Mouse (Mus musculus) kidney, adult 8-10 months (tissue): ENCODE data around the gene Golt1b.
A peak's percentile ranks its signal among the peaks of the same experiment; 100 is the strongest.
"Not testable (repeated sequence)": the region's sequence is repeated elsewhere in the genome, so short reads cannot be mapped to it uniquely, and the experiment has no call there.

Experiments used
- DNase-seq, 2 experiments: peaks; one replicate each; pipeline ENCODE4 v3.0.0; 2022

Golt1b gene

DNA sequence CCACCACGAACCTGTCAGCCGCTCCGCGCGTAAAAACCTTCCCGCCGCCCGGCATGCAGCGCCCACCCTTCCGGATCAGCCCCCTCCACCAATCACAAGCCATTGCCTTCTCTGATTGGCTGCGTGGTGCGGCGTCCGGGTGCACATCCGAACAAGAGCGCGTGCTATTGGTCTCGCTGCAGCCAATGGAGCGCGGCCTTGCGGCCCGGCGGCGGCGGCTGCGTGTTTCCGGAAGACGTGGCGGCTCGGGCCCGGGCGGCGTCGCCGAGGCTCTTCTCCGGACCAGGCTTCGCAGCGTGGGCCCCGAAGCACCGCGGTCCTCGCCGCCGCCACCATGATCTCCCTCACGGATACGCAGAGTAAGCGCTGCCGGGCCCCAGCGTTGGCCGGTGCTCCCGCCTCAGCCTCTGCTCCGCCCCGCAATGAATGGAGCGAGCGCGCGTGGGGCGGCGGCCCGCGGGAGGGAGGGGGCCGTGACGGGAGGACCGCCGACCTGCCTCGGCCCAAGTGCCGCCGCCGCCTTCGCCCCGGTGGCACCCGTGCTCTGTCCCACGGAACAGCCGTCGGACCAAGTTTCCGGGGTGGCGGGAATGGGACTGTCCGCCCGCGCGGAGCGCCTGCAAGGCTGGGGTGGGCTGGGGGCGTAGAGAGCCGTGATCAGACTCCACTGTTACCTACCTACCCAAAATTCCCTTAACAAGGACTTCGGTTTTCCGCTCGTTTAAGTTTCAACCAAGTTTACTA is at the start of gene Golt1b, which contains the start of gene Recql:
TSS of gene Golt1b (plus strand) at position 211 of the 744 bp plus-strand sequence.
TSS of gene Recql (minus strand) at position 77 of the 744 bp plus-strand sequence.
- DNase-seq = peak; percentile 96 to 97

DNA sequence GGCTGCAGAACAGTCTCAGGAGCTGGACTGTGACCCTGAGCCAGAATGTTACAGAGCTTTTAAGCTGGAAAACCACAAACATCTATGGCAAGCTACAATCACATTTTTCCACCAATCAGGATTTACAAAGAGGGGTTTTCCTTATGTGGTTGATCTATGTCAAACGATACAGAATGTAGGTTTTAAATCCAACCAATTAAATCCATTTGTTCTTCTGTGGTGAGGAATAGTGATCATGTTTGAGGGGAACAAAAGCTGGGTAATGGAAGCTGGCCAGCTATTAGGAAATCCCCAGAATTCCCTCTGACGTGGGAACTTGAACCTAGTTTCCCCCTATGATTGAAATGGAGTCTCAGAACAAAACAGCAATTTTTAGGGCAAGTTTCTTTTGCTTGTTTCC is 48.1 kb upstream of the Golt1b start:
- DNase-seq = no peak

DNA sequence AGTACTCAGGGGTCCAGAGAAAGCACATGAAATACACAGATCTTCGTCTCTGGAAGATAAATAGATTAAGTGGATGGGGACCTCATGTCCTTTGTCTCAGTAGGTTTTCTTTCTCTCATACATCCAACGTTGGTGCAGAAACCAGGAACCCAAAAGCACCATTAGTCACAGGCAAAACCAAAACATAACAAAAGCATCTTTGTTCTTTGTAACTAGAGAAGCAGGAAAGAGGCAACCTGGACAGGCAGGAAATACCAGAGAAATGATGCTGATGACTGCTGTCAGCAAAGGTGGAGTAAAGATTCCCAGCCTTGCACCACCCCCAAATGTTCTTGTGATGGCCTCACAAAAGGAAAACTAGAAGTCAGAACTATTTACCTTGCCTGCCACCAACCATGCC is 47.4 kb upstream of the Golt1b start:
- no peak for DNase-seq

DNA sequence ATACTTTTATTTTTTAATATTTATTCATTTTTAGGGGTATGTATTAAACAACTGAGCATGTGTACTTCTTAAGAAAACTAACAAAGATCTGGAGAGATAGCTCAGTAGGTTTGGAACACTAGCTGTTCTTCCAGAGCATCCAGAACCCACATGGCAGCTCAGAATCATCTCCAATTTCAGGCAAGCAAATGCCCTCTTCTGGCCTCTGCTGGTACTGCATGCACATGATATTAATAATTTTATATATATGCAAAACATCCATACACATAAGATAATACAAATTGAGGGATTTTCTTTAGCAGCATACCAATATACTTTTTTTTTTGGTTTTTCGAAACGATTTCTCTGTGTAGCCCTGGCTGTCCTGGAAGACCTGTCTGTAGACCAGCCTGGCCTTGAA is 43.5 kb upstream of the Golt1b start:
- DNase-seq = peak in 1 of 2 experiments; percentile 57

DNA sequence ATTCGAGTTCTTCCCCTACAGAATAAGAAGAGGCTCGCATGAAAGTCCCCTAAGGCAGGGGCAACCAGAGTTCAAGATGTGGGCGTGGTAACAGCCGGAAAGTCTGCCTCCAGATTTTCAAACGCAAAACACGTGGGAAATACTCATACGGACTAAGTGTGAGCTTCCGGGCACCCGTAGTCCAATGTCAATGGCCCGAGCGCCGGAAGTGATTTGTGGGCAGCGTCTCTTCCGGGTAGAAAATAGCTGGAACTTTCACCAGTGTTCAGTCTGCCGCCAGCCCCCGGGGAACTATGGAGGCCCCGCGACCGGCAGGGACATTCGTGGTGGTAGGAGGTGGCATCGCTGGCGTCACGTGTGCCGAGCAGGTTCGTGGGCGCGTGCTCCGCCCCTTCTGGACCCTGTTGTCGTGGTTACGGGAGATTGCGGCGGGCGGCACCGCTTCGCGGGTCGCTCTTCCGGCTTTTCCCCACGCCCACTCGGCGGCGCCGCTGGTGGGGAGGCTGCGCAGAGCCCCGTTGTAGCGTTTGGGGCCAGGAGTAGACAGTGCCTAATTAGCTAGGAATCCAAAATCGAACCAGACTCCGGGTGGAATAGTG is 41.5 kb upstream of the Golt1b start, which contains the start of gene Pyroxd1:
TSS of gene Pyroxd1 (plus strand) at position 215 of the 599 bp plus-strand sequence.
- peak; percentile 85 to 89 for DNase-seq

DNA sequence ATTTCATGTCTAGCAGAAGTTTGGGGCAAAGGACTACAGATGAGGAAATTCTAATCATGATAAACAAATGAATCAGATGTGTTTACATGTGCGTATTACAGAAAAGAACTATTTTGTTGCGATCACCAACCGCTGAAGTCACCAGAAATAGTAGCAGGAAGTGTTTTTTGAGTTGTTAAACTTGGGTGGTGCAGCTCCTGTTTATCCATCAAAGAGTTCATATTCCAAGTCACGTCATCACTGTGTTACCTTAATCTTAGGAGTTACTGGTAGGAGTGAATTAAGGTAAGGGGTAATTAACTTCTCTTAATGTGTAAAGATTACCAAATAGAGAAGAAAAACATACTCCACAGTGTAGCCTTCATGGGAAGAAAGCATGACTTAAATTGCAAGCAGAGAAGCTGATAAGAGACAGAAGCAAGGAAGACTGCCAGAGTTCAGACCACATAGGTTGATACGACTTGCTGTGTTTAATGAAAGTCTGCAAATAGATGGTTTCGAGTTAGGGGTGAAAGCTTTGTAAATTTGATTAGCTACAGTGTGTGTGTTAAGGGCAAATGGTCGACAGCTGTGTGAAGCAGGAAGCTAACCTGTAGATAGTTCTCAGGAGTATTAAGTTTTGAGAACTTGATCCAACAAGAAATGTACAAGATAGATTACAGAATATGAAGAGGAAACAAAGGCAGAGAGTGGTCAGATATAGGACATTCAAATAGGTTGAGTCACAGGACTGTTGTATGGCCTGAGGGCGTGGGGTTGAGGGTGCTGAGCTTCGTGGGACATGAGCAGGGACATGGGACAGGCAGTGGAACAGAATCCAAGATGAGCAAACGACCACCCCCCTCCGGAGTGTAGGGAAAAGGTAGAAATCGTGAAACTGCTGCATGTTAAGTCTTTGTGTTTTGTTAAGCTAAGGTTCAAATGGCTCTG is 40.6 kb upstream of the Golt1b start:
- no peak for DNase-seq

DNA sequence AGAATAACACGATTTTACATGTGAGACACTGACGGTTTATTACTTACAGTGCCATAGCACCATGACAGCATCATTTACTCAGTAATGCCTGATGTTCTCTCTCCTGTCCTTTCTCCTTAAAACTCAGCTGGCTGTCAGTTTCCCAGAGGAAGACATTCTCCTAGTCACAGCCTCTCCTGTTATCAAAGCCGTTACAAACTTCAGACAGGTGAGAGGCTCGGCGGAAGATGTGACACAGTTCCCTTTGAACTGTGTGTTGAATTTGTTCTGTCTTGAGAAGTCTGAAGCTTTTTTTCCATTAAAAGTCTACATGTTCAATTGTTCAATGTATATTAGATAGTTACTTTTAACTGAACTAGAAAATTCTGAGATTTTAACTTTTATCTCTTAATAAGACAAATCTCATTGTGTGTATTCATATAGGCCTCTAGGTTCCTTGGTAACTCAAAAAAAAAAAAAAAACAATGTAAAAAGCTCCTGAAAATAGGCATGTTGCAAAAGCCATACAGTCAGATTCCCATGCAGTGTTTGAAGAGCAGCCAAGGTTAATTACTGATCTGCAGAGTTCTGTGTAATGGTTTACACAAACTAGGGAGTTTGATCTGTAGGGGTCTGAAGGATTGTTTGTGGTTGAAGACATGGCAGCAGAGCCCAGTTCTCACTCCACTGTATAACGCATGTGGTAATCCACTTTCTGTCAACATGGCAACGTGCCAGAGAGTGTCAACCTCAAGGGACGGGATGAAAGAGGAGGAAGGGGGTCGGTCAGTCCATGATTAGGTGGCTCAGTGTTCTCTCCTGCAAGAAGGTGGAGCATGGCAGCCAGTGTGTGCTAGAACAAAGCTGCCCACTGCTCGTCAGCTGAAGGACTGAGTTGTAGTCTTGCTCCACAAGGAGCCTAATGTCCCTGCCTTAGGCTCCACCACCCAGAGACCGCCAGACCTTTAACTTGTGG is 39.3 kb upstream of the Golt1b start:
- peak; percentile 19 to 22 for DNase-seq

DNA sequence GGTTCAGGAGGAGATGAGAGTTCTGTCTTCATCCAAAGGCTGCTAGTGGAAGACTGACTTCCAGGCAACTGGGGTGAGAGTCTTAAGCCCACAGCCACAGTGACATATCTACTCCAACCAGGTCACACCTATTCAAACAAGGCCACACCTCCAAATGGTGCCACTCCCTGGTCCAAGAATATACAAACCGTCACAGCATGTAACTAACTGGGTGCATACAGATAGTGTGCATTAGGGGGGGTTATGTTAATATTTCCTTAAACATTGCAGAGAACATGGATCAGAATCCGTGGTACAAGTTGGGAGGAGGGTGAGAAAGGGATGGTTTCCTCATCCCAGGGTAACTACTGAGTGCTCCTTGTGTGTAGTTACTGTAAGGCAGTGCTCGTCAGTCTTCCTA is 34.9 kb upstream of the Golt1b start:
- DNase-seq = not testable (repeated sequence)

DNA sequence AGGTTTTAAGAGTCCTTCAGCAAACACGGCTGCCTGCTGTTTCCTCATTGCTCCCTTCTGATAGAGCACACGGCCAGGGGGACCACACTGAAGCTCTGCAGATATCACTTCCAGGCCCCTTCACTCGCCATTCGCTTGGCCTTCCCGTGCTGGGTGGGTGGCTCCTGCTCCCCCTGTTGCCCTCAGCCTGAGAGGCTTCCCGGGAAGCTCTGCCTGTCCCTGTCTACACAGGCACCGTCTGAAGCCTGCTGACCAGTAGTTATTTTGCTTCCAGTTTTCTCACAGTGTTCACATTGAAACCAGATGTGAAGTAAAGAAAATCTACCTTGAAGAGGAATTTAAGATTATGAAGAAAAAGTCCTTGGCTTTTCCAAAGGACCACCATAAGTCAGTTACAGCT is 29.9 kb upstream of the Golt1b start:
- DNase-seq = no peak

DNA sequence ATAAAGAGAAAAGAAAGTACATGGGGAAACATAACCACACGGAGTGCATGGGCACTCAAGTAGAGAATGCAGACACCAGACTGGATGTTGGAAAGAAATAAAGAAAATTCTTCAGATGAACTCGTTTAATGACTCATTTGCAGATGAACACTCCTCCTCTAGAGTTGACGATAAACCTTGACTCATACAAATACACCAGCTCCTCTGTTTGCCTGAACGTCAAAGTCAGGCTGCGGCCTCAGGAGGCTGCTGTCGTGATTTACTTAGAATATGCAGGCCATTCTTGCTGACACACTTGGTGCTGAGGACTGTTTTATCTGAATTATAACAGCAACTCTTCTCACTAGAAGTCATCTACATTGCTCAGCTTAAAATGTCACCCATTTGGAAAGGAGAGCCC is 25.0 kb upstream of the Golt1b start:
- no peak for DNase-seq

DNA sequence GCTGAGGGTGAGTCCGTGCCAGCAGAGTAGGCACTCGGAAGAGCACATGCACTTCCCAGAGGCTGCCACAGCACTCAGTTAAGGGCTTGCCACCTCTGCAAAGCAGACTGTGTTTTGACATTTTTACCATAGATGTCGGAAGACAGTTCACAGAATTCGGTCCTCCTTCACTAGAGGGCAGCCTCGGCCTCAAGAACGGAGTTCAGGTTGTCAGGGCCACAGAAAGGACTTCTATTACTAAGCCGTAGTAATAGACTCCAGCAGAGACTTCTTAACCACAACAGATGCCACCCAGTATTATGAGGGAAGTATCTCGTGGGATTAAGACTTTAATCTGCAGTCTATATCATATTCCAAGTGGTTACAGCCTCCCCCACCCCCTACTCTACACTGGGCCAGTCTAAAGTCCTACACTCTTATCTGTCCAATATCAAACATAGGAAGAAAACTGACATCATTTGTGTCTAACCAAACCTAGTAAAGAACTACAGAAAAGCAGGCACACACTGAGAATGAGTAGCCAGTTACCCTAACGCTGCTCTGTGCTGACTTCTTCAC is 23.9 kb upstream of the Golt1b start:
- no peak for DNase-seq

DNA sequence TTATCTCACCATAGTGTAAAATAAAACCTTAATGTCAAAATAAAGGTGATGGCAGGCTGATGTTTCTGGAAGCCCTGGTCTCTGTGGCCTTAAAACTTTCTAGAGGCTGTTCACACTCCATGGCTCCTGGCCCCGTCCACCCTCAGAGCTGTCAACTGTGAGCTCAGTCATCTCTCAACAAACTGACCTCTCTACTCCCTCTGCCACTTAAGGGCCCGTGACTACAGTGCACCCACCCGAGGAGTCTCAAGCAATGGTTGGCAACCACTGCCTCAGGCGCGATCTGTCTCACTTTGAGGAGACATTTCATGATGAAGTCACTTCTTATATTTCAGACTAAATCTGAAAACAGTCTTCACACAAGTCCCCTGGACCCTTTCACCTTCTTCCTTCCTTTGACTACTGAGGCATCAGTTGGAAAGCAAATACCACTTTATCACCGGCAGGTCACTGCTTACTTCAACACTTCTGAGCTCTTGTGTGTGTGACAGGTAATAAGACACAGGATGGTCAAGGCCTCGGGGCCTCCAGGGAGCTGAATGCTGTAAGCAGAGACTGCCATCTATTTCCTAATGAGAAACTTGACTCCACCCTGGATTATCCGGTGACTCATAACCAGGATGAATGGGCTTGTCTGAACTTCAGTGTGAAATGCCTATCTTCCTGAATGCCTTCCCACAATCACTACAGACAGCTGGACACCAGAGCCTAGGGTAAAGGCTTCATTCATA is 21.1 kb upstream of the Golt1b start:
- DNase-seq = no peak

DNA sequence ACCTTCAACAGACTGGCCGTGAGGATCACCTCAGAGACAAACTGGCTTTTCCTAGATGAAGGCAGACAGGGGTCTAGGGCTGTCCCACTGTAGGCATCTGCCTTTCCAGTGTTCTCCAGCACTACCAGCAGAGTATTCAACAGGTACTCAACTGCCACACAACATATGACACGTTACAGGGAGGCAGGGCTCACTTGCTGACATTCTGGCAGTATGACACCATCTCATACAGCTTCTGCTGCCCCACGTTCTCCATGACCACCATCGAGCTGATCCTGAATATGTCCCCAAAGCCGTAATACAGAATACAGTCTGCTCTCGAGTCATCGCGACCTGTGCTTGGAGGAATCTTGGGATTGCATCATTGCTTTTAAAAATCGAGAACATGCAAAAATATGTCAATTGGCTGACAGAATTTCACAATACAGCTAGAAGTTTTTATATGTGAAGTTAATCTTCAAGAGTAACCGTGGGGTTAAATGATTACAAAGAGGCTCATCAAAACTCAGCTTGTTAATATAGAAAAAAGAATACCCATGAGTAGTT is 20.5 kb upstream of the Golt1b start:
- no peak for DNase-seq

DNA sequence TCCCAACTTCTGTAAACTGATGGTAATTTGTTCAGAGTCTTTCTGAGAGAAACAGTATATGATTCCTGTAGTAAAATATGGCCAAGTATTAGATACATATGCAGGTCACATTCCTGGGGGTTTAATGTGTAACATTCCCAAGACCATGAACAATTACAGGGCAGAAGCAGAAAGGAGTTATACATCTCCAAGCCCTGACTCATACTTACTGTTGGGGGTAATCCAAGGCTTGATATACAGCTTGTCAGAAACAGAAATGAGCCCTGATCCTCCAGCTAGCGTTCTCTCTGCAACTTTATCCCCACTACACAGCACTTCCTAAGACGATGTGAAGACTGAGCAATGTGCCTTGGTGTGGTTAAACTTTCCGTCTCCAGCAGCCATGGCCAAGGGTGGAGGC is 19.5 kb upstream of the Golt1b start:
- no peak for DNase-seq

DNA sequence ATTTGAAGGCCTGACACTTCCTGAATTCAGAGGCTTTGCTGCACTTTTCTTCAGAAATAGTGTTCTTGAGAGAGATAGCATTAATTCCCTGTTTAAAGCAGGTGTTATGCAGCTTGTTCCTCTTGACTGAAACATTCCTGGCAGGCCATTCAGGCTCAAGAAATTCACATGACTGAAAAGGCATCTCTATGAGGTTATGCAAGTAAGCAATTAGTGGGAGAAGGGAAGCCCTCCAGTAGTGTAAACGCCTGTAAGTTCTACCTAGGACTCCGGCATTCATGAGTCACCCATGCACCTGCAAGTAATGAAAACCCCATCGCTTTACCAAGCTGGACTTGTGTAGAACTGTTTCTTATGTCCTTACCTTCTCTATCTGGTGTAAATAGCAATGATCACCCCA is 17.5 kb upstream of the Golt1b start:
- DNase-seq = no peak

DNA sequence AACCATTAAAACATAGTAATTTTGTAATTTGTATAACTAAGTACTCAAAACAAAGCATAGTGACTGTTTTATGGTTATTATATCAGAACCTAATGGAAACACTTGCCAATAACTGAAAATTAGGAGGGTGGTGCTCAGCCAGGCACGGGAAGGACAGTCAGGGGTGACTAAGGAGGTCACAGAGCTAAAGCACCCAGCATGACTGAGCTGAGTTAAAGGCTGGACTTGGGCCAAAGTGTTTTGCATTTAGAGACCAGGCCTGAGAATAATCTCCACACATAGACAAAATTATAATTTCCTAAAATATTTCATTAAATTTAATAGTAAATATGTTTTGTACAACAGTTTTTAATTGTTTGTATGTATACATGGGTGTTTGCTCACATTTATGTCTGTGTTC is 9.9 kb upstream of the Golt1b start:
- DNase-seq = no peak

DNA sequence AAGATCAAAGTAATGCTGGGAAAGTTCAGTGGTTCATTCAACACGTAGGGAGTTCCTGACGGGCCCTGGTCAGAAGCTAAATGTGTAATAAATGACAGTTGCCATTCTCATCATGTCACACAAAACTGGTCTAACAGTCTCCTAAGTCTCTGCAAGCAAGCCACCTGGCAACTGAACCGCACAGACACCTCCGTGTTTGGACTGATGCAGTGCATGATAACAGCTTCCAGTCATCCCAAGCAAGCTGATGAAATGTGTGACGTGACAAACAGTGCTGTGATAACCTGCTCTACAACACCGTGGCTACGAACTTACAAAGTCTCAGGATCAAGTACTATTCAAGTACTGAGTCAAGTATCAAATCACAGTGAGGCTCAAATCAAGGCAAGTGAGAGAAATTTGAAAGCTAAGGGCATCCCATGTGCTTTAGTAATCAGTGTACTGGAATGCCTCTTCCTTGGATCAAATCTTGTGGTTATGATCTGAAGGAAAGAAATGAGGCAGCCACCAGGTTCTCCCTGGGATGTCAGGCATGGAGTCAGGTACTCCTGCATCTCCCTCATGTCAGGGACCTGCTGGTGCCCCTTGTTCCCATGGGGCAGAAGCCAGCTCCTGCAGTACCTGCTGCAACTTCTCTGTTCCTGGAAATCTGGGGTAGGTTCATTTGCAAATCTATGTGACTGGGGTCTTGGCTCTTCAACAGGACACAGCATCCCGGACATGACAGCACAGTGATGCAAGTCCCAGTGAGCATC is 8.3 kb upstream of the Golt1b start:
- no peak for DNase-seq

DNA sequence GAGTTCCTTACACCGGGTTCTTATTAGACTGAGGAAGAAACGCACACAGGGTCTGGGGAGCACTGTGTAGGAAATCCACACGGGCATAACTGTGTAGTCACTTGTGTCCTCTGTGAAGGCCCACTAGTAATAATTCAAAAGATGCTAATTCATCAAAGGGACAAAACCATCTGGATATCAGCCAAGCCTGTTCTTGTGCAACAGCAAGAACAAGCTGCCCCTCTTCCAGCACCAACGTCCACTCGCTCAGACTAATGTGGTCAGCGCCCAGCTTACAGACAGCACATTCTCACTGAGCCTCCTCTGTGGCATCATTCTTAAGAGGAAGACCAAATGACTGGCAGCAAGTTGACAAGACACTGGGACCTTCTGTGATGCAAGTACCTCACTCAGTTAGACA is 7.1 kb upstream of the Golt1b start:
- DNase-seq = no peak

DNA sequence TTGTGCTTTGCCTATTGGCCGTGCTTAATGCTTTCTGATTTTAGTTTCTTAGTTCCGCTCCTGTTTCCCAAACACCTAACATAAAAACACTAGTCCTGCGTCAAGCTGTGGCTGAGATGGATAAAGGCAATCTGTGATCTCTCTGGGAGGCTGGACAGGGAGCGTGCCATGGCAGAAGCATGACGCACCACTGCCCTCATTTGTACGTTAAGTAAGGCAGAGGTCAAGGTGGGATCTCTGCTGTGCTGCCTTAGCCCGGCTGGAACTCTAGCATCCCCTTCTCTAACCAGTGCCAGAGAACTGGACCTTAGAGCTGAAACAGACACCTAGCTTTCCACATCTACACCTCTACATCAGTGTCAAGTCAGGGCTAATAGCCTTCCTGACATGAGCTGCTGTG is 5.4 kb upstream of the Golt1b start:
- no peak for DNase-seq

DNA sequence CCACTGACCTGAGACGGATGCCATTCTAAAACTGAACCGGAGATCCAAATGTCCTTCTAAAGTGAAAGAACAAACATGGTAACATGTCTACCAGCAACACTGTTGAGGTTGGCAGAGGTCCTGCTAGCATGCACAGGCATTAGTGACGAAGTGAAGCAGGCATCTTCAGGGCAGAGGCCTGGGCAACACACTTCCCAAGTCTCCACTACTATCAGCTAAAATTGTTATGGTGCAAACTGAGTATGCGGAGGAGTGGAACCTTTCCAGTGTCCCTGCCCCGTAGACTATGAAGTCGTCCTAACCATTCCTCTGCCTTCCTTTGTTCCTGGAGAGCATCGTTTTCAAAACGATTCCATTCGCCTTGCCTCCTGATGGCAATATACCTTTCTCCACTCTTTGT is 2.5 kb upstream of the Golt1b start:
- no peak for DNase-seq
